Mouse (Mus musculus): ENCODE data around the gene Plekhn1. TPM values are rescaled to one million over a fixed set of nuclear protein-coding genes. Genes with fewer than 3 reads are reported as not detected.

Plekhn1 gene
- polyA plus RNA-seq, 1 experiment: 7.5 TPM

DNA sequence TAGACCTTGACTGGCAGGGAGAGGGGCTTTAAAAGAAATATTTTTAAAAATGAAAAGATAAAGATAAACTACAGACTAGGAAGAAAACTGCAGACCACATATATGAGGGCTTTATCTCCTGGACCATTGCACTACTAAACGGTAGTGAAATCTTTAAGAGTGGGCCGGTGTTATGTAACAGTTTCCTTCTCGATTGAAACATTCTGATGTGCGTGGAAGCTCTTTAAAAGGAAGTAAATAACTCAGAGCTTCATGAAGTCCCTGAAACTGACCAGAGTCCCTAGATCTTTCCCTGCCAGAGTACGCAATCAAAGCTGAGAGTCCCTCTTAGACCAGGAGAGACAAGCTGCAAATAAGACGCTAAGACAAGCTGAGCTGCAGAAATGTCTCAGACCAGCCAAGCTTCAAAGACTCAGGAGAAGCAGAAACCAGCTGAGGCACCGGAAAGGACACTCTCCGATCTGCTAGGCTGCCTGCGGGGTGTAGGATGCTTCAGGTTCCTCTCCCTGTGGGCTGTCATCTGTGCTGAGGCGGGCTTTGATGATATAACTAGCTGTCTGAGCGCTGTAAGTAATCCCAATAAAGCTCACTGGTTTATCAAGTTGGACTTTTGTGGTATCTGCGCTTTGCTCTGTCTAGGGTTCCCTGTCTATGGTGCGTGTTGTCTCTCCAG lies 24.6 kb downstream of the Plekhn1 start:
- Histone ChIP-seq H3K27me3 (ENCODE audit: control insufficient read depth, insufficient read depth, insufficient read length) (peaks cover 3% of the 10 kb centered on the region), H3K36me3 (ENCODE audit: control insufficient read depth, insufficient read depth) (no peaks in the 10 kb centered on the region), H3ac (ENCODE audit: control insufficient read depth, insufficient read length, low read depth) (no peak overlapping the region), H3K4me3 (ENCODE audit: insufficient read depth, poor library complexity, severe bottlenecking) (no peak overlapping the region), H3K79me3 (ENCODE audit: low read depth) (no peaks in the 10 kb centered on the region), H3K79me2 (ENCODE audit: control insufficient read depth, insufficient read depth) (no peaks in the 10 kb centered on the region)
- TF ChIP-seq CEBPB (IDR thresholded peaks at IDR 0.05; ENCODE audit: low read depth) (no peak), CTCF (IDR thresholded peaks at IDR 0.05; ENCODE audit: control insufficient read depth, insufficient read depth, insufficient read length) (no peak), FOSL1 (IDR thresholded peaks at IDR 0.05; ENCODE audit: insufficient read depth, low read length, poor library complexity, severe bottlenecking) (no peak), MAX (IDR thresholded peaks at IDR 0.05) (no peak), USF1 (IDR thresholded peaks at IDR 0.05; ENCODE audit: low read depth) (no peak)

DNA sequence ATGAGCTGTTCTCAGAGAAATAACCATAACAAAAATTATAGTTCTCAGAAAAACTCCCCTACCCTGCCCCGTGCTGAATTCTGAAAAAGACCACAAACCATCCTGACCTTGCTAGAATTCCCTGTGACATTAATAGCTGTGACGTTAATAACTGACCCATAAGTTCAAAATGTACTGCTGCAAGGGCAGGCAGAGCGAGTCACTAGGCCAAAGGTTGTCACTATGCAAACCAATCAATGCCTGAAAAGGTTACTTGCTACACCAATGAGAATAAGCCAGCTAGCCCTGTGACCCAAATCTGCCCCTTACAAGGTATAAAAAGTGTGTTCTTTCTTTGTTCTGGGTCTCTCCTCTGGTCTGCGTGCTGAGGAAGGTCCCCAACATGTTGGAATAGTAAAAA lies 25.8 kb downstream of the Plekhn1 start:
- Histone ChIP-seq H3ac (ENCODE audit: control insufficient read depth, insufficient read length, low read depth) (no peak overlapping the region), H3K4me3 (ENCODE audit: insufficient read depth, poor library complexity, severe bottlenecking) (no peak overlapping the region), H3K79me3 (ENCODE audit: low read depth) (no peaks in the 10 kb centered on the region), H3K27me3 (ENCODE audit: control insufficient read depth, insufficient read depth, insufficient read length) (peaks cover 7% of the 10 kb centered on the region), H3K79me2 (ENCODE audit: control insufficient read depth, insufficient read depth) (no peaks in the 10 kb centered on the region), H3K36me3 (ENCODE audit: control insufficient read depth, insufficient read depth) (no peaks in the 10 kb centered on the region)
- TF ChIP-seq MYOD1 (IDR thresholded peaks at IDR 0.05; ENCODE audit: control insufficient read depth, insufficient read length, low read depth): no peak
- no peak for TF ChIP-seq CTCF (IDR thresholded peaks at IDR 0.05; ENCODE audit: control insufficient read depth, insufficient read depth, insufficient read length)
- no peak for TF ChIP-seq MYOG (IDR thresholded peaks at IDR 0.05; ENCODE audit: control insufficient read depth, extremely low read depth, insufficient read length)
- TF ChIP-seq USF1 (IDR thresholded peaks at IDR 0.05; ENCODE audit: low read depth): no peak
- TF ChIP-seq CEBPB (IDR thresholded peaks at IDR 0.05; ENCODE audit: low read depth): no peak
- TF ChIP-seq MAX (IDR thresholded peaks at IDR 0.05): no peak
- TF ChIP-seq FOSL1 (IDR thresholded peaks at IDR 0.05; ENCODE audit: insufficient read depth, low read length, poor library complexity, severe bottlenecking): no peak

DNA sequence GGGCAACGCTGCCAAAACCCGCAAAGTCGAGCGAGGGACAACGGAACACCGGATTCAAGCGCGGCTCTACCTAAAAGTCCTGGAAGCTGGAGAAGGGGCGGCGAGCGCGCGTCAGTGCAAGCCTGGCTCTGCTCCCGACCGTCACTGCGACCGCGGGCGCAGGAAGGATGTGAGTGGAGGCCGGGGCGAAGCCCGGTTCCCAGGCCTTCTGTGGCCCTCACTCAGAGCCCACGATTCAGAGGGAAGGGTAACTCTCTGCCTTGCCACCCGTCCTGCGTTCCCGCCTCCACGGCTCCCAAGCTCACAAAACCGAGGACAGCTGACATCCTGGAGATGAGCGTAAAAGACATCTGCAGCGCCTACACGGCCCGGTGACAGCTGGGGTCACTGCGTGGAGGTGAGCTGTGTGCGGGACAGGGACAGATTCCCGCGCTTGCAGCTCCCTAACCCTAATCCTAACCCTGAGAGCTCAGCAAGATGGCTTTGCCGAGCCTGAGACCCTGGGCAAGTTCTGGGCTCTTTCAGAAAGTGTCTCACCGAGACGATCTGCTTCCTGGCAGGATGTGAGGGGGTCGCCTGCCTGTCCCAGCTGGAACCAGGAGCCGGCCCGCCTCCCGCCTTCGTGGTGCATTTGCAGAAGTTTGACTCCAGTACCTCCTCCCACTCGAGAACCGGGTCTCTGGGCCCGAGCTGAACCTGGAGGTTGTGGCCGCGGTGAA lies 31.1 kb downstream of the Plekhn1 start:
- H3K27me3 ChIP-seq (ENCODE audit: control insufficient read depth, insufficient read depth, insufficient read length): peaks cover 7% of the 10 kb centered on the region
- H3ac ChIP-seq (ENCODE audit: control insufficient read depth, insufficient read length, low read depth): peak overlapping the region; percentile 16
- no peaks in the 10 kb centered on the region for H3K79me2 ChIP-seq (ENCODE audit: control insufficient read depth, insufficient read depth)
- H3K79me3 ChIP-seq (ENCODE audit: low read depth): no peaks in the 10 kb centered on the region
- no peak for TF ChIP-seq CEBPB (IDR thresholded peaks at IDR 0.05; ENCODE audit: low read depth)
- TF ChIP-seq USF1 (IDR thresholded peaks at IDR 0.05; ENCODE audit: low read depth): no peak
- TF ChIP-seq CTCF (IDR thresholded peaks at IDR 0.05; ENCODE audit: control insufficient read depth, insufficient read depth, insufficient read length): no peak
- no peak for TF ChIP-seq FOSL1 (IDR thresholded peaks at IDR 0.05; ENCODE audit: insufficient read depth, low read length, poor library complexity, severe bottlenecking)
- no peak for TF ChIP-seq MYOG (IDR thresholded peaks at IDR 0.05; ENCODE audit: control insufficient read depth, extremely low read depth, insufficient read length)
- TF ChIP-seq MAX (IDR thresholded peaks at IDR 0.05): no peak
- TF ChIP-seq MYOD1 (IDR thresholded peaks at IDR 0.05; ENCODE audit: control insufficient read depth, insufficient read length, low read depth): no peak
- H3K4me3 ChIP-seq (ENCODE audit: insufficient read depth, poor library complexity, severe bottlenecking): peak overlapping the region; percentile 11
- no peaks in the 10 kb centered on the region for H3K36me3 ChIP-seq (ENCODE audit: control insufficient read depth, insufficient read depth)

DNA sequence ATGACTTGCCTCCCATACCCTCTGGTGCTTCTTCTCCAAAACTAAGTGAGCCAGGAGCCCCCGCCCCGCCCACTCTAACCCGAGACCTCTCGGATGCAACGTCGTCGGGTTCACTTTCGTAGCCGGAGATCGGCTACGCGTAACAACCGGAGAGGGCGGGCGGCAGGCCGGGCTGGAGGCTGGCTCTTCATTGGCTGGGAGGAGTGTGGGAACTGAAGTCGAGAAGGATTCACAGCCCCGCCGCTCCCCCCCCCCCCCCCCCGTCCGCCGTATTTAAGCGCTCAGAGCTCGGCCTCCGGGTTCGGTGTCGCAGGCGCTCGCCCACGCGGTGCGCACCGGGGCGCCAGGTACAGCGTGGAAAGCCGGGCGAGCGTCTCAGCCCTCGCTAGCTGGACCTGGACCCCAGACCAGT lies 31.6 kb downstream of the Plekhn1 start, which contains the start of gene AW011738:
Gene AW011738 (plus strand): TSS at position 304 of the 412 bp plus-strand sequence.
- no peaks in the 10 kb centered on the region for H3K79me2 ChIP-seq (ENCODE audit: control insufficient read depth, insufficient read depth)
- H3K4me3 ChIP-seq (ENCODE audit: insufficient read depth, poor library complexity, severe bottlenecking): peak within 1 kb of the TSS; percentile 11
- TF ChIP-seq CEBPB (IDR thresholded peaks at IDR 0.05; ENCODE audit: low read depth) (no peak), USF1 (IDR thresholded peaks at IDR 0.05; ENCODE audit: low read depth) (no peak), MYOG (IDR thresholded peaks at IDR 0.05; ENCODE audit: control insufficient read depth, extremely low read depth, insufficient read length) (no peak), CTCF (IDR thresholded peaks at IDR 0.05; ENCODE audit: control insufficient read depth, insufficient read depth, insufficient read length) (no peak), MYOD1 (IDR thresholded peaks at IDR 0.05; ENCODE audit: control insufficient read depth, insufficient read length, low read depth) (no peak), MAX (IDR thresholded peaks at IDR 0.05) (no peak), FOSL1 (IDR thresholded peaks at IDR 0.05; ENCODE audit: insufficient read depth, low read length, poor library complexity, severe bottlenecking) (no peak)
- peaks cover 7% of the 10 kb centered on the region for H3K27me3 ChIP-seq (ENCODE audit: control insufficient read depth, insufficient read depth, insufficient read length)
- H3K79me3 ChIP-seq (ENCODE audit: low read depth): no peaks in the 10 kb centered on the region
- peak within 1 kb of the TSS; percentile 16 for H3ac ChIP-seq (ENCODE audit: control insufficient read depth, insufficient read length, low read depth)
- H3K36me3 ChIP-seq (ENCODE audit: control insufficient read depth, insufficient read depth): no peaks in the 10 kb centered on the region

DNA sequence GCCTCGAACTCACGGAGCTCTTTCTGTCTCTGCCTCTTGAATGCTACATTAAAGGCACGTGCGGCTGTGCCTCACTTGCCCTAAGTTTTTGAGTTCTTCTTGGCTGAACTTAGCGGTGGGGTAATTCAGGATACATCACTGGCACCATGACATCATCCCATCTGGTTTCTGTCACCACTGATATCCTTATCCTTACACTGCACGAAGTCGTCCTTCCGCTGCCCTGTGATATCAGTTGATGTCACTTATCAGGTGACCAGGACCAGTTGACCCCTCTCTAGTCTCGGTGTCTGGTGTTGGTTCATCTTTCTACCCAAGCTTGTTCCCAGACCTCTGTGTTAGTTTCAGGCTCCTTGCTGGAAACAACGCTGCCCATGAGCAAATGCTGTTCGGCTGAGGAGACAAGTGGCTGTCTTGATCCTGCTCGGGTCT lies 32.2 kb downstream of the Plekhn1 start:
- H3K36me3 ChIP-seq (ENCODE audit: control insufficient read depth, insufficient read depth): no peaks in the 10 kb centered on the region
- H3K79me2 ChIP-seq (ENCODE audit: control insufficient read depth, insufficient read depth): no peaks in the 10 kb centered on the region
- TF ChIP-seq MAX (IDR thresholded peaks at IDR 0.05): no peak
- no peak for TF ChIP-seq MYOG (IDR thresholded peaks at IDR 0.05; ENCODE audit: control insufficient read depth, extremely low read depth, insufficient read length)
- no peak for TF ChIP-seq CEBPB (IDR thresholded peaks at IDR 0.05; ENCODE audit: low read depth)
- TF ChIP-seq MYOD1 (IDR thresholded peaks at IDR 0.05; ENCODE audit: control insufficient read depth, insufficient read length, low read depth): no peak
- no peak for TF ChIP-seq CTCF (IDR thresholded peaks at IDR 0.05; ENCODE audit: control insufficient read depth, insufficient read depth, insufficient read length)
- TF ChIP-seq FOSL1 (IDR thresholded peaks at IDR 0.05; ENCODE audit: insufficient read depth, low read length, poor library complexity, severe bottlenecking): no peak
- TF ChIP-seq USF1 (IDR thresholded peaks at IDR 0.05; ENCODE audit: low read depth): no peak
- no peak overlapping the region for H3K4me3 ChIP-seq (ENCODE audit: insufficient read depth, poor library complexity, severe bottlenecking)
- H3K79me3 ChIP-seq (ENCODE audit: low read depth): no peaks in the 10 kb centered on the region
- no peak overlapping the region for H3ac ChIP-seq (ENCODE audit: control insufficient read depth, insufficient read length, low read depth)
- peaks cover 7% of the 10 kb centered on the region for H3K27me3 ChIP-seq (ENCODE audit: control insufficient read depth, insufficient read depth, insufficient read length)

All from C2C12 (cell line).